Mouse (Mus musculus) T-cell, adult 2 months (primary cell): Measurements from ENCODE around the gene Kiss1r.

Experiments used
- DNase-seq: peaks from one replicate; pipeline ENCODE4 v3.0.0; 2022; ENCODE audit warnings: low spot score

The Kiss1r gene

GRCm38 (mm10) chr10:79897316-79898245, 19.2 kb upstream of the Kiss1r start:
- peak; percentile 49 for DNase-seq

- DNase-seq: no peak
Measured at GRCm38 (mm10) chr10:79900951-79901410, 15.8 kb upstream of the Kiss1r start.

GRCm38 (mm10) chr10:79906712-79907111, 10.1 kb upstream of the Kiss1r start:
- no peak for DNase-seq

- no peak for DNase-seq
Measured at GRCm38 (mm10) chr10:79907415-79907814, 9.4 kb upstream of the Kiss1r start.

GRCm38 (mm10) chr10:79908167-79909091, 8.3 kb upstream of the Kiss1r start, which contains the start of gene Med16:
TSS of gene Med16 (minus strand) at chr10:79908923.
- peak; percentile 97 for DNase-seq

- DNase-seq: peak; percentile 45
Measured at GRCm38 (mm10) chr10:79909092-79909922, 7.5 kb upstream of the Kiss1r start.

GRCm38 (mm10) chr10:79910556-79910955, 6.2 kb upstream of the Kiss1r start, which contains the start of gene Gm26602:
TSS of gene Gm26602 (plus strand) at chr10:79910856.
- no peak for DNase-seq

- DNase-seq: no peak
Measured at GRCm38 (mm10) chr10:79912412-79912811, 4.4 kb upstream of the Kiss1r start.

- no peak for DNase-seq
Measured at GRCm38 (mm10) chr10:79914131-79914947, 2.4 kb upstream of the Kiss1r start.

- DNase-seq: no peak
Measured at GRCm38 (mm10) chr10:79914948-79915596, 1.7 kb upstream of the Kiss1r start.

GRCm38 (mm10) chr10:79916081-79916480, 690 bp upstream of the Kiss1r start:
- DNase-seq: no peak

- DNase-seq: no peak
Measured at GRCm38 (mm10) chr10:79917532-79918100, 845 bp downstream of the Kiss1r start.

GRCm38 (mm10) chr10:79918231-79919078, 1.7 kb downstream of the Kiss1r start:
- no peak for DNase-seq

- DNase-seq: no peak
Measured at GRCm38 (mm10) chr10:79919251-79919849, 2.6 kb downstream of the Kiss1r start.

GRCm38 (mm10) chr10:79920056-79920890, 3.5 kb downstream of the Kiss1r start:
- no peak for DNase-seq

GRCm38 (mm10) chr10:79920958-79921535, 4.3 kb downstream of the Kiss1r start, which contains the start of gene R3hdm4:
TSS of gene R3hdm4 (minus strand) at chr10:79921208.
- DNase-seq: no peak

- DNase-seq: no peak
Measured at GRCm38 (mm10) chr10:79921572-79921971, 4.8 kb downstream of the Kiss1r start.
